Mouse (Mus musculus): ENCODE data around the gene Serpinf1.
"Not testable (repeated sequence)": the region's sequence is repeated elsewhere in the genome, so short reads cannot be mapped to it uniquely, and the experiment has no call there.

The Serpinf1 gene

DNA sequence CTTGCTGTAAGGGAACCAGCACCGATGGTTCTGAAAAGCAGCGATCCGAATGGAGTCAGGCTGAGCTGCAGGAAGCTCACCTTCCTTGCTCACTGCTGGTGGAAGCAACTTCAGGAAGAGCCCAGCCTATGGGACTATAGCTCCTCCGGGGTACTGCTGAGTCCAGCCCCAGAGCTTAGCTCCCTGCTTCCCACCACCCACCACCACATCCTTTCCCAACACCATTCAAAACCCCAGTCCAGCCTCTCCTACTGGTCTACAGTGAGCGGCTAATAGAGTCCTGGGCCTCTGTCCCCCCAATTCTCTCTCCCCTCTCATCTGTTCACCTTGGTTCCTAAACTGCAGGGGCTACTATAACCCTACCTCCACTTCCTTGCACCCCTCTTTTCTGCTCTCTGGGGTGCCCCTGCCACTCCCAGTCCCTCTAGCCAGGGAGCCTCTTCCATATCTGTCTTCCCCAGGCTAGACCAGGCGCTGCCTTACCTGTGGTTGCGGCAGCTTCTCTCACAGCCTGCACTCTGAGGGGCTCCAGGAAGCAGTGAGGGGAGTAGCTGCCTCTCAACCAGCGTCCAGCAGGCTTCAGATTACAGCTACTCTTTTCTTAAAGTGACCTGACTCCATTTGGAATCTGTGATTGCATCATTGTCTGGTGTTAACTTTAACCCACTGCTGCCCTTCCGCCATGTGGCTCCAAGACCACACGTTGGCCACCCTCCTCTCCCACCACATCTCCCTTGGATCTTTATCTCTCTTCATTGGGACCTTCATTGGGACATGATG, at the start of gene Serpinf1:
Serpinf1 (minus strand) TSS at position 689 of the 780 bp plus-strand sequence.
- DNase-seq (ENCODE audit: low read depth): peak; percentile 52

DNA sequence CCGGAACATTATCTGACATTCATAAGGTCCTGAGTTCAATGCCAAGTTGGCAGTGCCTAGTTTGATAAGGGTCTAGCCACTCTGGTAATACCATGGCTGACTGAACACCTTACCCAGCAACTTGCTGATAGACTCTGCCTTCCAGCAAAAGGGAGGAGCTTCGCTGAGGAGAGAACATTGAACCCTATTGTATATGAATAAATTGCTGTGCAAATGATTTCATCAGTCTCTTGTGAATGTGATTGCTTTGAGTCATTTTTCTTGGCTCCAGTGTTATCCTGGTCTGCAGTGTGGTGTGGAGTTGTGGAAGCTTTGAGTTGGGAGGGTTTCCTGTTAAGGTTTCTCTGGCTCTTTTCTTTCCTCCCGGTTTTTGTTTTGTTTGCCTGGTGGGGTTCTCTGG, 48.2 kb upstream of the Serpinf1 start:
- no peak for DNase-seq (ENCODE audit: low read depth)

DNA sequence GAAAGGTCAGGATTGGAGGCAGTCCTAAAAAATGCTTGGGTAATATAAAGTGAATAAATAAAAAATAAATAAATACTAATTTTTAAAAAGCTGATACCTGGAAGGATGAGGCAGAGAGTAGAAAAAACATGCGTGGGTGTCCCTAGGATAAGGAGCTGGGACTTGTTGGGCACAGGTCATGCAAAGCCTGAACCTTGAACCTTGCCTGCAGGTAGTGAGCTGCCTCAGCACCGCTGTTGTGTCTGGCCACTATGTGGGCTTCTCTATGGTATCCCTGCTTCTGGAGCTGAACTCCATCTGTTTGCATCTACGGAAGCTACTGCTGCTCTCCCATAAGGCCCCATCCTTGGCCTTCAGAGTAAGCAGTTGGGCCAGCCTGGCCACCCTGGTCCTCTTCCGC, 46.8 kb upstream of the Serpinf1 start:
- DNase-seq (ENCODE audit: low read depth): no peak

DNA sequence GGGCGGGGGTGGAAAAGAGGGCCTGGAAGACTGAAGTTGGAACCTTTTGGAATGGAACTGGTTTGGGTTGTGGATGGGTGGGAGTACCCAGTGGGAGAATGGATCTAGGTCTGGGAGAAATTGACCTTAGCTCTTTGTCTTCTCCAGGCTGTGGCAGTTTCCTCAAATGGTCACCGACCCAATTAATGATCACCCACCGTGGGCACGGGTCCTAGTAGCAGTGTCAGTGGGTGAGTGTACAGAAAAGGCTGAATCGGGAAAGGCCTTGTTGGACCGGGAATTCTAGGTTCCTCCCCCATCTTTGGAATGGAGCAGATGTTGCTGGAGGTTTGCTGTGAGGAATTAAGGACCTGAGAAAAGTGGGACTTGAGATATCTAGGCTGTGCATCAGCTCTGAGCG, 45.9 kb upstream of the Serpinf1 start:
- DNase-seq (ENCODE audit: low read depth): no peak

DNA sequence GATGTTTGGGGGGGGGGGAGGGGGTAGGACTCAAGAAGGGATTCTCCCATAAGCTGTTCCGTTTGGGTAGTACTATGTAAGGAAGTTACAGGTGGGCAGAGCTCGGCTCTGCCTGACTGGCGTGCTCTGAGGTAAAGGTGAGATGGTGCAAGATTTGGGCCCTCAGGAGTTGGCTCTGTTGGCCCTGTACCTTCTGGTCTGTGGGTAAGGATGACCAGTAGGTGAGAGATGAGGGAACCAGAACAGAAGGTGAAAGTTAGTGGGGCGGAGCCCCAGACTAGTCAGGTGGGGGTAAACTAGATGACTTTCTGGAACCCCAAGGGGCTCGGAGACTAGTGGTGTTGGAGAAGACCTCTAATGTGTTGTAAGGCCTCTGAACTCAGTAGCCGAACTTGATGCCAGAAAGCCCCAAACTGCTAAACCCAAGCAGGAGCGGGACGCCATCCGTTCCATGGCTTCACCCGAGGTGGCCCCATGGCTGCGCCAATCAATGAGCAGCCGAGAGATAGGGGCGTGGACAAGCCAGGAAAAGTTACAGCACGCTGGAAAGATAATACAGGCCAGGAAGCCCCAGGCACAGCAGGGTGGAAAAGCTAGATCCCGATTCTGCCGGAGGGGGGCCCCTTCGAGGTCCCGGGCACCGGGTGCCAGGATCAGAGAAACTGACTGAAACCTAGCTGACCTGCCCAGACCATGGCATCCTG, 45.2 kb upstream of the Serpinf1 start:
- DNase-seq (ENCODE audit: low read depth): no peak

DNA sequence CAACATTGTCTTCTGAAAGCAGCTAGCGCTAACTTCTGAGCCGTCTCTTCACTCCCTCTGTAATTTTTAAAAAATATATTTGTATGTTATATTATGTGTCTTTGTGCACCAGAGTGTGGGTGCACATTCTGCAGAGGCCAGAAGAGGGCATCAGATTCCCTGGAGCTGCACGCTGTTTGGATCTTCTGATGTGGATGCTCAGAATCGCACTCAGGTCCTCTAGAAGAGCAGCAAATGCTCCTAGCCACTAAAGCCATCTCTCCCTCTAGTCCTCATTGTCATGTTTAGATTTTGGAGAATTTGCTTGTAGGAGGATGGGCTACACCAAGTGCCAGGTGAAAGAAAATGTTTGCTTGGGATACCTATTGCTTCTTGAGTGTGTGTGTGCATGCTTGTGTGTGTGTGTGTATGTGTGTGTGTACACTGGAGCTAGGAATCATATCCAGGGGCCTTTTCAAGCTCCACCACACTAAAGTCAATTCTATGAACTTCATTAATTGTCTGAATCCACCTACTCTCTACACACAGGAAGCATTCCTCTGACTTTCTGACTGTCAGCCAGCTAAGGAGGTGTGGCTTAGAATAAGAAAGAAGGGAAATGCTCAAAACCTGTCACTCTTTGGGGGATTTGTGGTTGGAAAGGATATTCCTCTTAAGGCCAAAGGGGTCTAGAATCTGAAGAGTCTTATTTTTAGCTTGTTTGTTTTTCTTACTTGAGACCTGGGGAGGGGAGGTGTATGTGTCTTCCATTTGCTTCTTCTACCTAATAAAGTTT, 44.4 kb upstream of the Serpinf1 start:
- no peak for DNase-seq (ENCODE audit: low read depth)

DNA sequence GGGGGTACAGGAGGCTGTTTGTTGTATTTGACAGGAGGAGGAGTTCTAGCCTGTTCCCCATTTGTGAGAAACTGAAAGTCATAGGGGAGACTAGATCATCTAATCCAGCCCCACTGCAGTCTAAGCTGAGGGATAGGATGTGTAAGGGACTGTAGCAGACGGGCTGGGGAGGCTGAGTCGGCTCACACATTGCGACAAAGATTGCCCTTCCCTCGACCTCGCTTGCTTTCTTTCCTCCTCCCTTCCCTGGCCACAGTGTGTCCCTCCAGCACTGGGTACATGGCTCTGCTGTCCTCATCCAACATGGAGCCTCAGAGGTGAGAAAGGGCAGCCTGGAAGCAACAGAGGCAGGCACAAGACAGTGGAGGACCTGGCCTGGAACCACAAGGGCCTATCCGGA, 42.5 kb upstream of the Serpinf1 start:
- DNase-seq (ENCODE audit: low read depth): no peak

DNA sequence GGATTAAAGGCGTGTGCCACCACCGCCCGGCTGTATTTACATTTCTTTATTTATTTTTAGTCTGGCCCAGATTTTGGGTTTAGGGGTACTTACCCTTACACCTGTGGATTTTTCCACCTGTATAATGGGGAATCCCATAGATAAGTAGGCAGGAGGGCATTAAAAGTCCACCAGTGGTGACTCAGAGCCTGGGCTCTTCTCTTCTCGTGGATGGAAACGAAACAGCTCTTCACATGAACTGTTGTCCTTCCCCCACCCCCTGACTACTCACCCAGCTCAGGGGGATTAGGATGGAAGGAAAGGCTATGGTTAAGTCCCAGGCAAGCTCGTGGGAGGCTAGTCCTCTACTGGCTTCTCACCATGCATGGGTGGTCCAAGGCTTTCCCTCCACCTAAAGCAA, 41.9 kb upstream of the Serpinf1 start:
- DNase-seq (ENCODE audit: low read depth): no peak

DNA sequence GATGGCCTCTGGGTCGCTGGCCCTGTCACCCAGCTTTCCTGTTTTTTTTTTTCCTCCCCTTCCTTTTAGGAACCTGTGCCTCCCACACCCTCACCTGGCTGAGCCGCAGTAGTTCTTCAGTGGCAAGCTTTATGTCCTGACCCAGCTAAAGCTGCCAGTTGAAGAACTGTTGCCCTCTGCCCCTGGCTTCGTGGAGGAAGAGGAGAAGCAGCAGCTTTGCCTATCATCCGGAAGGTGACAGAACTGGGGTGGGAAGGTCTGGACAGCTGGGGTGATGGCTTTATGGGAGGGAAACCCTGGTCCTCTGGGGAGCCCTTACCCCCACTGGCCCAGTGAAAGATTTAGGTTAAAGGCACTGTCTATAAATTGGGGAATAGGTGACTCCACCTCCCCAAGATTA, 41.1 kb upstream of the Serpinf1 start:
- DNase-seq (ENCODE audit: low read depth): no peak

DNA sequence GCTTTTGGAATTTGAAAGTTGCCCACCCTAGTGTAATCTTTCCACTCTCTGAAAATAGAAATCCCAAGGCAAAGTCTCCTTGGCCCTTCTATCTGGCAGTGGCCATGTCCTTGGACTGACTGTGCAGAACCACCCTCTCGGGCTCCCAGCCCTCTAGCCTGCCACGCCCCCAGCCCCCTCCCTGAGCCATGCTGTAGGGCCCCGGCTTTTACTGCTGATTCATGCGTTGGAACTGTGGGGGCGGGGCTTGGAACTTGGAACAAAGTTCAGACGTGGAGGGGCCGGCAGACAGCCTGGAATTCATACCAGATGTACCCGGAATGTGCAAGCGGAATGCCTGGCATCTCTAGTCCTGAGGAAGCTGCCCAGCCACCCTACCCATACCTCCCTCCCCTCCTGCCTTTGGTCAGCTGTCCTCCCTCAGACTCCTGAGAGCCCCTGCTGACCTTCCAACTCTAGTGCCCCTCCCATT, 40.4 kb upstream of the Serpinf1 start:
- peak; percentile 84 for DNase-seq (ENCODE audit: low read depth)

DNA sequence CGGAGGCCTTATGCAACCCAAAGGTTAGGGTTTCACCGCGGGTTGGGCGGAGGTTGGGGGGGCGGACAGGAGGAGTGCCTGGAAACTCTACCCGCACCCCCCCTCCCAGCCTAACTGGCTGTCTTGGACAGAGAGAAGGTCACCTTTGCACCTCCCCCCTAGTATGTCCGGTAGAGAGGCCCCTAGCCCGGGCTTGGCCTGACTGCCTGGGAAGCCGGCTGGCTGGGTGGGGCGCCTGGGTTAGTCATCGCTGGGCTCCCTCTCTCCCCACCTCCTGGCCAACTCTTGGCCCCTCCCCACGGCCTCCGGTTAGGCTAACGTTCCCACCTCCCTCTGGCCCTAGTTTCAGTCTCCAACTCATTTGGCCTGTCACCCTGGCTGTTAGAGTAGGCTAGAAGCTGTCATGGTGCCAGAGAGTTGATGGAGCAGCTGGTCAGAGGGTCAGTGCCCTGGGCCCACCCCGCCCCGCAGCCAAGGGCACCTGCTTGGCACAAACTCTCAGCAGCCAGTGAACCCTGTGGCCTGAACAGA, 39.8 kb upstream of the Serpinf1 start:
- peak; percentile 88 for DNase-seq (ENCODE audit: low read depth)

DNA sequence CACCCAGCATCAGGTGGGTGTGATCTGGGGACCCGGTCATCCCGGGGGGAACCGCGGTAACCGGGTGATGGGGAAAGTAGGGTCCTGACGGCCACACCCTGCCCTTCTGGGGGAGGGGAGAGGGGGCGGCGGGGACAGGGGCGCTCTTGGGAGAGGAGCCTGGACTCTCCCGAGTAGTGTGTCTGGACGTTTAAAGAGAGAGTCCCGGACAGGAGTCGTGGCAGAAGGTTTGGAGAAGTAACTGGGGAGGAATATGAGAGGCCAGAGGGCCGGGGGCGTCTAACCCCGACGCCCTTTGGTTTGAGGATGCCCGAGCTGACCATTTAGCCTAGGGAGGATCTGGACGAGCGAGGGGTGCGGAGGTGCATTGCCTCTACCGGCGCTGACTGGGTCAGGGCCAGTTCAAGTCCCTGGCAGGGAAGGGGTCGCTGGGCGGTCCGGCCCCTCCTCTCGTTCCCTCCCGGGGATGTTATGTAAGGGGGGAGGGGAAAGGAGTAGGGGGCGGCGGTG, 39.3 kb upstream of the Serpinf1 start:
- DNase-seq (ENCODE audit: low read depth): no peak

DNA sequence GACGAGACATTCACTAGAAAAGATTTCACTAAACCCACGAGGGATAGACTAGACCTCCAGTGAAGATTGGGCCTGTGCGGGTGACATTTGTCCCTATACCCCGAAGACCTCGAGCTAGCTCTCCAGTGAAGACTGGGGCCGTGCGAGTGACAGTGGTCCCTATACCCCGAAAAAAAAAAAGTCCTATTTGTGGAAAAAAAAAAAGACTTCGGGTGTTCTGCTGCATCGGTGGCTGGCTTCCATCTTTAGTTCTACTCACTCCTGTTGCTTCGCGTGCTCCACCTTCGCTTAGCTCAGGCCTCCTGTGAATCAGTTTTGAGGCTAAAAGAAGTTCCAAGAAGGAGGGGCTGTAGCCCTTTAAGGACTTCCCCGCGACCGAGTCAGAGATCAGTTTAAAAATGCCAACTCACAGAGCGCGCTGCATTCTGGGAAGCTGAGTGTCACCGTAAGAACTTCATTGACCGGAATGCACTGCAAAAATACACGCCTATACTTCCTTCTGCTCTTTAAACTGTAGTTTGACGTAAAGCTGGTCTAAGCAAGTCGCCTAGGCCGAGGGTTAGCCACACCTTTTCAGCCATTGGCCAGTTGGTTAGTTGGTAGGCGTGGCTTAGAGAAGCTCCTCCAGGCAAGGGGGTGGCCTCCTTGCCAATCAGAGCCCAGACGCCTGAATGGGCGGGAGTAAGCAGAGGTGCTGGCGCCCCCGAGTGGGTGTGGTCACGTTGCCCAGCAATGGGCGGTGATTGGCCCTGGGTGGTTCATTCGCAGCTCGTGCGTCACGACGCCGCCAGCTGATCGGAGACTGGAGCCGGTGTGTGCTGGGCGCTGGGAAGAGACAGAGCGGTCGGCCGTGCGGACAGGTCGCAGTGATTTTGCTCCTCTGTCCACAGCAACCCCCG, 38.6 kb upstream of the Serpinf1 start, which contains the start of gene Tlcd2:
Tlcd2 (plus strand) TSS at position 872 of the 899 bp plus-strand sequence.
- DNase-seq (ENCODE audit: low read depth): peak; percentile 100

DNA sequence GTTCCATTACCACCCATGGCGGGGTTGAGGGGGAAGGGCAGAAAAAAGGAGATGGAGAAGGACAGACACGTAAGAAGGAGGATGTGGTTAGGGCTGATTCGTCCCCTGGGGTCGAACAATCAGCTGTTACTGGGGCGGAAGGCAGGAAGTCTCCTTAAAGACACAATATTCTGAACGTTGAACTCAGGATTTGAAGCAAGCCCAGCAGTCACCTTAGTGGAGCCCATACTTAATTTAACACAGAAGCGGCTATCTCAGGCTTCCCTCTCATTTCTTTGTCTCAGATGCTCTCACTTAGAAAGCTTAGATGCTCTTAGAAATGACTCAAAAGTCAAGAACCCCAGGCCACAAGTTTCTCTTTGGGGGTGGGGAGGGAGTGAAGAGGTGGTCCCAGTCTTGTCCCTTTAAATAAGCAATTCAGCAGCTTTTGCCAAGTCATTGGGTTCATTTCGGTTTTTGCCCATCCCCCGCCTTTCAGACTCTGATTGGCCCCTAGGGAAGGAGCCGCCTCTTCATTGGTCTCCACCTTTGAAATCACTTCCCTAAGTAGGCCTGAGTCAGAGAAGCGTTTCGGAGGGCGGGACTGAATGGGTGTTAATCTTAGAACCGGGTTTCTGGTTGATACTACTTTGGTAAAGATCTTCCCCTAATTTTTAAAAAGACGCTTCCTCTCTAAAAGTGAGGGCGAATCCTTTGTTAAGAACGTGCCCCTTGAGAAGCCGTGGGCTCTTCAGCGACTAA, 37.8 kb upstream of the Serpinf1 start:
- DNase-seq (ENCODE audit: low read depth): peak; percentile 99

DNA sequence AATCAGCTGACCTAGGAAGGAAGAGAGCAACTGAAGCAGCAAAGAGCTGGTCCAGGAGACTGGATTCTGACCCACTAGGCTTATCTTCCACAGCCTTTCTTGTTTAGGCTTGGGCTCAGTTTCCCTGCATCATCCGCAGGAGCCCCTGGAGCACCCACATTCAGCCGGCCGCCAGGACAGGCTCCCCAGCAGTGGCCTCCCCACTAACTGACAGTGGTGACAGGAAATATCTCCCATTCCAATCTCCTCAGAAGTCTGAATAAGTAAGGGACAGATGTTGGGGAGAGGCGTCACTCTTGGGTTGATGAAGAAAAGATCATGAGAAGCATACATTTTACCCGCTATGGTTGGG, 37.2 kb upstream of the Serpinf1 start:
- no peak for DNase-seq (ENCODE audit: low read depth)

DNA sequence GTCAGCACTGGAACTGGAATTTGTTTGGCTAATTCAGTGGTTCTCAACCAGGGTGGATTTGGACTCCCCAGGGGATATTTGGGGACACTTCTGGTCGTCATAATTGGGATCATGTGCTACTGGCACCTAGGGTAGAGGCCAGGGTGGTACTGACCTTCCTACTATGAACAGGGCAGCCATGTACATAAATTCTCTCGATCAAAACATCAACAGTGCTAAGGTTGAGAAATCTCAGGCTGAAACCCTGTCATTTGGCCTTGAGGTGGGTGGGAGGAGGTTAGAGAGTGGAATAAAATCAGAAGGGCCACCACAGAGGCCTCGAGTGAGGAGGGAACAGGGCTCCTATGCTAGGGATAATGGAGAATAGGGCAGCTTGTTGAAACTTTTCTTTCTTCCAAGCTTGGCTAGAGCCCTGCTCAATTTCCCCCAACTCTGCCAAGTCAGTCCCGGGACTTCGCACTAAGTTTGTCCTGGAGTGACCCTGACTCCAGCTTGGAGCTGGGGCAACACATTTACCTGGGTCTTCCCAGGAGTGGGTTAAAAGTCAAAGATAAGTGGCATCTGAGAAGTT, 36.7 kb upstream of the Serpinf1 start:
- DNase-seq (ENCODE audit: low read depth): peak; percentile 66

DNA sequence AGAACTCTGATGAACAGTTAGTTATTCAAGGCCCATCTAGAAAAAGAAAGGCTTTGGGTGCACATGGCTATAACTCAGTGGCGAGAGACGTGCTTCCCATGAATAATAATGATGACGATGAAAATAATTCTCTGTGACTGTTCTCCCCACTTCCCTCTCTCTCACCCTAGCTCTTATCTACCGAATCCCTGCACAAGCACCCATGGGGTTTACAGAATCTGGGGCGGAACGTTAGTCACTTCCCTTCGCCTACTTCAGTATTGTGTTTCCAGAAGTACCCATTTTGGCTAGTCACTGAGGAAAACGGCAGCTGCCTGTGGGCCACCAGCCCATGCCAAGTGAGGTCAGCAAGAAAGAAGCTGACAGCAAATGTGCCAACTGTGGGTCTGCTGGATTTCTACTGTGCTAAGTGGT, 36.1 kb upstream of the Serpinf1 start:
- DNase-seq (ENCODE audit: low read depth): peak; percentile 97

DNA sequence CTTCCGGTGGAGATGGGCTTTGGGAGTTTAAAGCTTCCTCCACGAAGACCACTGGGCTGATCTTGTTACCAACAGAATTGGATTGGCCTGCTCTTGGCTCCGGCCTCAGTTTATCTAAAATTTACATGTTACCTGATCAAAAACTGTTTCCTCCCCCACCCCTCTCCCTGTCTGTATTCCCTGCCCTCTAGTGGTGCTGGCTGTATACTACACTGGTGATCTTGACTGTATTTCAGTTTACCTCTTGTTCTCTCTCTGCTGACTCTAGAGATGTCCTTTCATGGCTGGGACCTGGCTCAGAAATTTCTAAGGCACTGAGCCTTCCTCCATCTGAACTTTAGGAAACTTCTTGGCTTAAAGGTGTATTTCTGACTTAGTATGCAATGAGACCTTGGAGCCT, 35.7 kb upstream of the Serpinf1 start:
- DNase-seq (ENCODE audit: low read depth): peak; percentile 82

DNA sequence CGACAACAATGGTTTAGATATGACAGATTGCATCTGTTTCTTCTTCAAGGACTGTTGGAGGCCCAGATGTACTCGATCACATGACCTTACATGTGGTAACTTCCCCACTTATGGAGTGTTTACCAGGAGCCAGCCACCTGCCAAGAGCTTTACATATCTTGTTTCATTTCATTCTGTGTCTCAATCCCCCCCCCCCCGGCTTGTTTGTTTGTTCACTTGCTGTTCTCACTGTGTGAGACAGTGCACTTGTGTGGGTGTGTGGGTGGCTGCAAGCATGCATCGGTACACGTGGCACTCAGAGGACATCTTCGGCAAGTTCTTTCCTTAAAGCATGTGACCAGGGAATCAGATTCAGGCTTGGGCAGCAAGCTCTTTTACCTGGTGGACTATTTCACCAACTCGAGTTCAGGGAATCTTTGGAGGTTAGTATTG, 34.0 kb upstream of the Serpinf1 start:
- peak; percentile 38 for DNase-seq (ENCODE audit: low read depth)

DNA sequence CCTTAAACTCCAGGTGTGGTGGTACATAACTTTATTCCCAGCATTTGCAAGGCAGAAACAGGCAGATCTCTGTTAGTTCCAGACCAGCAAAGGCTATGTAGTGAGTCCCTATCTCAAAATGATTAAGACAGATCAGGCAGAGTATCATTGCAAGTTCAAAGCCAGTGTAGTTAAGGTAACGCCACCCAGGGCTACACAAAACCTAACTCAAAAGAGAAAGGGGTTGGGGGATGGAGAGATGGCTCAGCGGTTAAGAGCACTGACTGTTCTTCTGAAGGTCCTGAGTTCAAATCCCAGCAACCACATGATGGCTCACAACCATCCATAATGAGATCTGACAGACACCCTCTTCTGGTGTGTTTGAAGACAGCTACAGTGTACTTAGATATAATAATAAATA, 33.5 kb upstream of the Serpinf1 start:
- DNase-seq (ENCODE audit: low read depth): not testable (repeated sequence)
